Mouse (Mus musculus): ENCODE measurements around the gene Ltk. TPM values are rescaled to one million over a fixed set of nuclear protein-coding genes. Genes with fewer than 3 reads are reported as not detected.

Gene Ltk
- total RNA-seq (2017), result not detected in 2 replicates

- ATAC-seq (replicated peaks; ENCODE audit: low read depth, poor library complexity, severe bottlenecking), result no peak
These were observed at the start of gene Ltk for GRCm38 (mm10) chr2:119760251-119760650. Gene Ltk (minus strand): TSS chr2:119760431.

DNA sequence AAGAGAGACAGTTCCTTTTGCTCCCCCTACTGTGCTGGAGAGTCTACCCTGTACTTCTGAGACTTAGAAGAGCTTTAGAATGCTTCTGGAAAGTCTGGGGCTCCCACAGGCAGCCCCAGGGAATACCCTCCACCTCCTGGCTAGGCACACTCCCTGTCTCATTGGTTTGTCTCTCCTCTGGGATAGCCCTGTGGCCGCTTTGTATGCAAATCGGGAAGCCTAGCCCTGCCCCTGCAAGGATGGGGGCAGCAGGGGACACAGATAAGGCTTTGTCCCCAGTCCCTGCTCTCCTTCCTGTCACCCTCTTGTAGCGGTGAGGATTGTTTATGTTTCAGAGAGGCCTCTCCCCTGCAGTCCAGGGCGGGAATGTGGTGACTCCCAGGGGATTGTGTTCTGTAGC, 48.6 kb upstream of the Ltk start:
- no peak for ATAC-seq (replicated peaks; ENCODE audit: low read depth, poor library complexity, severe bottlenecking)

- ATAC-seq (replicated peaks; ENCODE audit: low read depth, poor library complexity, severe bottlenecking), result no peak
These were observed 48.2 kb upstream of the Ltk start for GRCm38 (mm10) chr2:119808438-119808837.

DNA sequence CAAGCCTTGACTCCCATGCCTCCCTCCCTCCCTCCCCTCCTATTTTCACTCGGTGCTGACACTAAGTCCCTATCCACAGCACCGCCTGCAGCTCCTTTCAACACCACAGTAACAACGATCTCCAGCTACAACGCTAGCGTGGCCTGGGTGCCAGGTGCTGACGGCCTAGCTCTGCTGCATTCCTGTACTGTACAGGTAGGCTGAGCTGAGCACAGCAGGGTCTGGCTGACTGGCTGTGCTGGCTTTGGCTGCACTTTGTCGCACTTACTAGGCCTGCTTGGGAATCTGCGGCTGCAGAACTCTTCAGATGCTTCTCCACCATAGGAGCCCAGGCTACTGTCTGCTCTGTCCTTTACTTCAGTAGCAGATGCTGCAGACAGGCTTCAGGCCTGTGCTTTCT, 45.3 kb upstream of the Ltk start:
- no peak for ATAC-seq (replicated peaks; ENCODE audit: low read depth, poor library complexity, severe bottlenecking)

DNA sequence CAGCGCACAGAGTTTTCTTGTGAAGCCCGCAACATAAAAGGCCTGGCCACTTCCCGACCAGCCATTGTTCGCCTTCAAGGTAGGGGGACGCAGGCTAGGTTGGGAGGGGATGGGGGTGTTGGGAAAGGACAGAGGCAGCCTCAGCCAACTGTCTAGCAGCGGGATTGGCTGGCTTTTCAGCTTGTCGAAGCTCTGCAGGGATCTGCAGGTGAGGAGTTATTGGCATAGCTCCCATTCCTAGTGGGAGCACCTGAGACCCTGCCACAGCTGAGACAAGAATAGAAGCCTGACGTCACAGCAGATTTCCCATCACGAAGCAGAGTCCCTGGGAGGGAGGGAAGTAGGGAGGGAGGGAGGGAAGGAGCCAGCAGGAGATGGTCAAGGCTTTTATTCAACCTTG, 44.5 kb upstream of the Ltk start:
- ATAC-seq (replicated peaks; ENCODE audit: low read depth, poor library complexity, severe bottlenecking), result no peak

DNA sequence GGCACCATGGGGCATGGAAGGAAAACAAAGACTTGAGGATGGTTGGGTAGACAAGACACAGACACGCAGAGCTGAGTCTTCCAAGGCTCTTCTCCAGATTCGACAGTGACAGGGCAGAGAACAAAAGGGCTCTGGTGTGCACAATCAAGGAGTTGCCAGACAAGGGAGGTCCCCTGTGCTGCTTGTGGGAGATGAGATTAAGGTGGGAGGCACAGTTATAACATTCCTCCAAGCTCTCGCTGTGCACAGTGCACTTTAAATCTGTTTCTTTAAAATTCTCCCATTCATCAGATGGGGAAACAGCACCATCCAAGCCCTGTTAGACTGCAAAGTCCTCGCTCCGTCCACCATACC, 44.0 kb upstream of the Ltk start:
- ATAC-seq (replicated peaks; ENCODE audit: low read depth, poor library complexity, severe bottlenecking), result no peak

- ATAC-seq (replicated peaks; ENCODE audit: low read depth, poor library complexity, severe bottlenecking), result no peak
These were observed 43.5 kb upstream of the Ltk start for GRCm38 (mm10) chr2:119803618-119804274.

- ATAC-seq (replicated peaks; ENCODE audit: low read depth, poor library complexity, severe bottlenecking), result no peak
These were observed 42.8 kb upstream of the Ltk start for GRCm38 (mm10) chr2:119802767-119803617.

DNA sequence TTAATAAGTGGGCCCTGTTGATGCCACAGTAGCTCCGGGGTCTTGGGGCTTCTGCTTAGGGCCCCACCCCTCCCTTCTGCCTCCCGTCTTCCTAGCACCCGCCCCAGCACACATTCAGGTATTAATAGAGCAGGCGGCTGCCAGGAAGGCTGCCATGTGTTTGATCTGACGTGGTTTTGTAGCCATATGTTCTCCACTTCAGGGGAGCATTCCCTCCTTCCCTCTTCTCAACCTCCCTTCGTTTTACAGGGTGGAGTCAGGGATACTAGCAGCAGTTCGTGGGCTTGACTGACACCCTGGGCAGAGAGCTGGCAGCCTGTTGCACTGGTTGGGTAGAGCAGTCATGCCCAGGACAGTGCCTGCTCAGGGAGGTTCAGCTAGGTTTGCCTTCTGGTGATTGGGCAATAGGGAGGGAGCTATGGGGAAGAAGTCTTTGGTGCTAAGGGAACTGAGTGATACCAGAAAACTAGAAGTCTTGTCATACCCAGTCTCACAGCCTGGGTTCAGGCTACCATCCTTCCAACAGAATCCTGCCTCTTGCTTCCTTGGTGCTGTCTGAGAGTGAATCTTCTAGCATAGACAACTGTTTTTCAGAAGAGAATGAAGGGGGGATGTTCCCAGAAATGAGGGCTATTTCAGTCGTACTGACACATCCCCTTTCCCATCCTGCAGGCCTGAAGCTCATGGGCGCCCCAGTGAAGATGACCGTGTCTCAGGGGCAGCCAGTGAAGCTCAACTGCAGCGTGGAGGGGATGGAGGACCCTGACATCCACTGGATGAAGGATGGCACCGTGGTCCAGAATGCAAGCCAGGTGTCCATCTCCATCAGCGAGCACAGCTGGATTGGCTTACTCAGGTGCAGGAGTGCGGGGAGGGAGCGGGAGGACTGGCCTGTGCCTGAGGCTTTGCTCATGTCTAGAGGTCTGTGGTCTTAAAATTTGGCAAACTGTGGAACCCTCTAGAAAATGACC, 40.9 kb upstream of the Ltk start:
- ATAC-seq (replicated peaks; ENCODE audit: low read depth, poor library complexity, severe bottlenecking), result peak; percentile 58

GRCm38 (mm10) chr2:119799961-119800550, 39.8 kb upstream of the Ltk start:
- ATAC-seq (replicated peaks; ENCODE audit: low read depth, poor library complexity, severe bottlenecking), result no peak

DNA sequence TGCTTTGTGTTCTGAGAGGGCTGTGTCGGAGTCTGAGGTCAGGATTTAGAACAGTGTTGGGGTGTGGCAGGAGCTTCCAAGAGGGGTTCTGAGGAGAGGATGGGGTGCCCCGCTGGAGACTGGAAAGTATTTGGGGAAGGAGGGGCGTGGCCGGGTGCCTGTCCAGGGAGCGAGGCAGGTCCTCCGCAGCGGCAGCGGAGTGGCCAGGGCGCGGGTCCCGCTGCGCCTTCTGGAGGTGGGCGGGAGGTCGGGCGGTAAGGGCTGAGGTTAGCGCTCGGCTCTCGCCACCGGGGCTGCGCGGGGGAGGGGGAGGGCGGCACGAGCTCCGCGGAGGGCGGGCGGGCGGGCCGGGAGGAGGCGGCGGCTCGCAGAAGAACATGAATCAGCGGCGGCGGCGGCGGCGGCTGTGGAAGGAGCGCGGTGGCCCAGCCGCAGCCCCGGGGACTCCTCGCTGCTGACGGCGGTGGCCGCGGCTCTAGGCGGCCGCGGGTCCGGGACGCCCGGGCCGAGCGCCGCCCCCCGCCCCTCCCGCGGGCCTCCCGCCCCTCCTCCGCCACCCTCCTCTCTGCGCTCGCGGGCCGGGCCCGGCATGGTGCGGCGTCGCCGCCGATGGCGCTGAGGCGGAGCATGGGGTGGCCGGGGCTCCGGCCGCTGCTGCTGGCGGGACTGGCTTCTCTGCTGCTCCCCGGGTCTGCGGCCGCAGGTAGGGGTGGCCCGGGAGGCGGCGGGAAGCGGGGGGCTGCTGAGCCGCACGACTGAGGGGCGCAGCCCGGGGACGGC, 39.1 kb upstream of the Ltk start:
- ATAC-seq (replicated peaks; ENCODE audit: low read depth, poor library complexity, severe bottlenecking), result peak; percentile 9; the same call in 1 of the 2 replicates

DNA sequence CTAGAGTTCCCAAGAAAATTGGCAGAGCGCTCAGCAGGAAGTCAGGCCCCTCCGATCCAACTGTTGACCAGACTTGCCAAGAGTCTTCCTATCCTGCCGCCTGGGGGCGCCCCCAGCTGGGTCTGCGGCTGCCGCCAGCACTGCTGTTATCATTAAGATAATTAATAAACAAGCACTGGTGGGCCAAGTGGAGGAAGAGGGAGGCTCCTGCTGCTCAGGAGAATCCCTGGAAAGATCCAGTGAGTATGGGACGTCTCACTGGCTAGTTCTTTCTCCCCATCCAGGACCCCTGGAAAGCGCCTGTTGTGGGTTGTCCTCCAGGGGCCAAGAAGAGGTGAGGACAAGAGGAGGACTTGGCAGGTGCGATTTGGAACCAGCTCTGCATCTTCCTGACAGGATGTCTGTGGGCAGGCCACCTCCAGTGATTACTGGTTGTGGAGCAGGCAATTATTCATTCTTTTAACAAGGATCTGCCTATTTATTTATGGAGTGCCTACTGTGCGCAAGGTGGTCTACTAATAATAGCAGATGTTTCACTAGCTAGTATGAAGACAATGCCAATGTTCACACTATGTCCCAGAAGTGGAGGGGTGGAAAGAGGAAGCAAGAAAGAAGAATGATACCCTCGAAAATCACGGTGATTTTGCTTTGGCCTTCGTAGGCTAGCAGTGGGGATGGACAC, 38.2 kb upstream of the Ltk start:
- peak; percentile 55 for ATAC-seq (replicated peaks; ENCODE audit: low read depth, poor library complexity, severe bottlenecking)

- ATAC-seq (replicated peaks; ENCODE audit: low read depth, poor library complexity, severe bottlenecking), result no peak
These were observed 37.1 kb upstream of the Ltk start, which contains the start of gene Tyro3 for GRCm38 (mm10) chr2:119797279-119797783. Gene Tyro3 (plus strand): TSS chr2:119797733.

GRCm38 (mm10) chr2:119789996-119790395, 29.8 kb upstream of the Ltk start:
- no peak for ATAC-seq (replicated peaks; ENCODE audit: low read depth, poor library complexity, severe bottlenecking)

DNA sequence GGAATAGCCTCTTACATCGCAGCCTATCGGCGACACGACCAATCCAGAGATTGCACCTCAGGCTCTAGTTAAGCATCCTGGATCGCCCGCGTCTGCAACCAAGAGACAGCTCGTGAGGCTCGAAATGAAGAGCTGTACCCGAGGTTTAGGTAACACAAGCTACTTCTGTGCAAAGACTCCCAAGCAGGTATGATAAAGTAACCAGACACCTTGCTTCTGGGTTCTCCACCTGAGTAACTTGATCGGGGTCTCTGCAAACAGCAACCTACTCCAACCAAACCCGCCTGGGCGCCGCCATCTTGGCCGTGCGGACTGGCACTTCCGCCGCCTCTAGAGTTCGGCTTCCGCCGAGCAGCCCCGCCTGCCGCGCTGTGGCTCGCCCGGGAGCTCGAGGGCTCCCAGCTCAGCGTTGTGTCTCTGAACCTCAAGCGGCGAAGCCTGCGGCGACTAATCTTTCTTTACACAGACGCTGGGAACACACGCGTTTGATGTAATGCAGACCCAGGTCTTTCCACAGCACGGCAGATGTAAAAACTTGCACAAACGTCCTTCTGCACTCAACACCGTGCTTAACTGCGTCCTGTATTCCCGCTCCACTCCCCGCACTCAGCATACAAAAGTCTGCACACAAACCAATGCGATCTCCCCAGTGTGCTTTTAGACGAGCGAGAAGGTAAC, 27.1 kb upstream of the Ltk start, which contains the start of gene Rpap1:
TSS of gene Rpap1 (minus strand) at position 332 of the 678 bp plus-strand sequence.
- ATAC-seq (replicated peaks; ENCODE audit: low read depth, poor library complexity, severe bottlenecking), result peak; percentile 99

DNA sequence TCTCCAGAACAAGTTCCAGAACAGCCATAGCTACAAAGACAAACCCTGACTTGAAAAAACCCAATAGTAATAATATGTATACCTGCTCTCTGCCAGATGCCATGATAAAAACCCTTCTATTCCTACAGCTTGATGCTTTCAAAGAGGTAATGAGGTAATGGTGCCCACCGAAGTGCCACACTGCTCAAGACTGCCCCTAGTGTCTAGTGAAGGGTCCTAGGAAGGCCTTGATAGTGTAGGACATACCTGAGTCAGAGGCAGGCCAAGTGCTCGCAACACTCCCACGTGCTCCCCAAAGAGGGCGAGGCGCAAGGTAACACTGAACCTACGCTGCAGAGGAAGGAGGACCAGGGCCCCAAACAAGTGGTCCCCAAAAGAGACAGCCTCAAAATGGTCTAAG, 7.0 kb upstream of the Ltk start:
- no peak for ATAC-seq (replicated peaks; ENCODE audit: low read depth, poor library complexity, severe bottlenecking)

- no peak for ATAC-seq (replicated peaks; ENCODE audit: low read depth, poor library complexity, severe bottlenecking)
These were observed 3.7 kb upstream of the Ltk start for GRCm38 (mm10) chr2:119763924-119764323.

DNA sequence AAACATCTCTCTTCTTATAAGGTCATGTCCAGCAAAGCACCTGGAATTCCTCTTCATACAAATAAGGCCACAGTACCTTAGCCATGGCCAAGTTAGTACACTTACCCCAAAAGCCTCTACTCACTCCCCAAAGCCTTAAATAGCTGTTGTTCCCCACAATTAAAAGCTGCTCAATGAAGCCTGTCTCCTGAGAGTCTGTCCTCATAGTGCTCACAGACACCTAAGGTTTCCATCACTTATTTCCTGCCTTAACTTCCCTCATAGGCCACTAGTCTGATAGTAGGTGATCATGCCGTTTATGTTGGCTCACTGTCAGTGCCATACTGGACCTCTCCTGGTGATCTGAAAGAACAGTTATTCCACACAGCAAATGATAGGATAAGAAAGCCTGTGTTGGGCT, 2.0 kb upstream of the Ltk start:
- ATAC-seq (replicated peaks; ENCODE audit: low read depth, poor library complexity, severe bottlenecking), result no peak
